Mouse (Mus musculus): ENCODE results near the gene Clvs2.

GRCm38 (mm10) chr10:33540331-33540730, 84.2 kb downstream of the Clvs2 start:
- TF ChIP-seq CHD2 (IDR thresholded peaks at IDR 0.05; ENCODE audit: low read length) (no peak), CTCF (conservative IDR thresholded peaks at IDR 0.05 in 1 of 2, IDR thresholded peaks at IDR 0.05 in 1 of 2; ENCODE audit: low read depth in 2 of 2, low read length in 2 of 2) (no peak), E2F4 (IDR thresholded peaks at IDR 0.05; ENCODE audit: insufficient replicate concordance, low read depth, low read length) (no peak), JUND (conservative IDR thresholded peaks at IDR 0.05; ENCODE audit: low read depth, low read length) (no peak), USF2 (conservative IDR thresholded peaks at IDR 0.05; ENCODE audit: low read depth, low read length) (no peak), POLR2A (IDR thresholded peaks at IDR 0.05; ENCODE audit: low read depth, low read length) (no peak)
